Mouse (Mus musculus): Measurements from ENCODE around the gene Ndufaf8. TPM values are rescaled to one million over a fixed set of nuclear protein-coding genes. Genes with fewer than 3 reads are reported as not detected.
A peak's percentile ranks its signal among the peaks of the same experiment; 100 is the strongest.

Gene Ndufaf8
- polyA plus RNA-seq, 1 experiment from 2014 or later: 153 TPM

DNA sequence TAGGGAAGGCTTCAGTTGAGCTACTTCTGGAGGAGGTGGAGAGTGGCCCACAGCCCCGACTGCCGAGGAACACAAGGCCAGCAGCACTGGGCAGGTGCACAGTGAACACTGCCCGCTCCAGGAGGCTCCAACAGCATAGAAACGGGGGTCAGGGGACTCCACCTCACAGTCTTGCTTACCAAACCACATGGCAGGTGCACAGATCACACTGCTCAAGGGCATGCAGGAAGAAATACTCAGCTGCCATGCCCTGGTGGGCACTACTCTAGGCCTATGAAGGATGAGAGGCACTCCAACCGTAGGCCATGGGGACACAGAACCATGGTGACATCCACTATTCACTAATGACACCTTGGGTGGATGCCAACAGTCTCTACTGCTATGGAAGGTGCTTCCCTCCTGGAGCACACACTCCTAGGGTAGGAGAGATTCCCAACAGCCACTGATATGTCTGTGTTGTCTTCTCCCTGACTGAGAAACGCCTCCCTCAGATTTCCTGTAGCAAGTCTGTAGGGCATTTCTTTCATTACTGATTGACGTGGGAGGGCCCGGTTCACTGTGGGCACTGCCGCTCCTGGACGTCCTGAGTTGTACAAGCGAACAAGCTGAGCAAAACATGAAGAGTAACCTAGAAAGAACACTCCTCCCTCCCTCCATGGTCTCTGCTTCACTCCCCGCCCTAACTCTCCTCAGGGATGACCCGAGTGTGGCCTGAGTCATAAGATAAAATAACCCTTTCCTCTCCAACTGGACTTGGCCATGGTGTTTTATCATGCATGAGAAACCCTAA is 45.2 kb downstream of the Ndufaf8 start:
- 0 out of 2 replicates have a peak, but pooled peaks cover 5% of the 10 kb centered on the region for H3K4me1 ChIP-seq (replicated peaks; ENCODE audit: control insufficient read depth, insufficient read depth, low read length)
- no peaks in the 10 kb centered on the region for H3K27me3 ChIP-seq (replicated peaks; ENCODE audit: control insufficient read depth, insufficient read depth, low read length)
- peaks cover 42% of the 10 kb centered on the region for H3K36me3 ChIP-seq (ENCODE audit: control insufficient read depth, insufficient read depth)
- no peaks in the 10 kb centered on the region for H3K9me3 ChIP-seq (ENCODE audit: control insufficient read depth)
- 61% methylated on average over 13 of the region's 13 CpGs for WGBS
- H3K9ac ChIP-seq (ENCODE audit: low read depth, low read length): no peak overlapping the region
- no peak overlapping the region for H3K27ac ChIP-seq (ENCODE audit: low read depth, low read length)
- ATAC-seq: no peak
- no peak overlapping the region for H3K4me3 ChIP-seq (ENCODE audit: low read depth, low read length)
- TF ChIP-seq CTCF (IDR thresholded peaks at IDR 0.05; ENCODE audit: low read depth): no peak
- H3K4me2 ChIP-seq (replicated peaks; ENCODE audit: low read depth): no peak overlapping the region

DNA sequence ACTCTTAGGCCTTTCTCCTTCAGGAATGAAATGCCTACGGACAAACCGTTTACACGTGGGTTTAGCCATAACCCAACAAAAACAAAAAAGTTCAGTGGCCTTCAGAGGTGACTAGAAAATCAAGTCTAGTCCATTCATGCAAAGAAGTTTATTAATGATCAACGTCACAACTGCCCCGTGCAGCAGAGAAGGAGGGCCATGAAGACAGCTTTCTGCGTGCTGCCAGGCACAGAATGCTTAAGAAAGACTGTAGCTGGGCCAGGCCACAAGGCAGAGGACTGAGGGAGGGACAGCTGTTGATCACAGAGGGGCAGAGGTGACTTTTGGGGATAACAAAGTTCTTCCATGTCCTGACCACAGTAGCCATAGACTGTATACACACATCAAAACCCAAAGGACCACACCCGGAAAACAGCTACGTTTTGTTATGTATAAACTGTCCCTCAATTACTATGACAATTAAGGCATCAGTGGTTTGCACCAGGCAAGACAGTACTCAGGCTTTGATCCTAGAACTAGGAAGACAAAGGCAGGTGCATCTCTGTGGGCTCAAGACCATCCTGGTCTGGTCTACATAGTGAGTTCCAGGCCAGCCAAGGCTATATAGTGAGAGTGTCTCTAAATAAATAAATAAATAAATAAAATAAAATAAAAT is 49.6 kb downstream of the Ndufaf8 start:
- WGBS: 70% methylated on average over 8 of the region's 8 CpGs
- H3K27ac ChIP-seq (ENCODE audit: low read depth, low read length): no peak overlapping the region
- no peak for TF ChIP-seq CTCF (IDR thresholded peaks at IDR 0.05; ENCODE audit: low read depth)

DNA sequence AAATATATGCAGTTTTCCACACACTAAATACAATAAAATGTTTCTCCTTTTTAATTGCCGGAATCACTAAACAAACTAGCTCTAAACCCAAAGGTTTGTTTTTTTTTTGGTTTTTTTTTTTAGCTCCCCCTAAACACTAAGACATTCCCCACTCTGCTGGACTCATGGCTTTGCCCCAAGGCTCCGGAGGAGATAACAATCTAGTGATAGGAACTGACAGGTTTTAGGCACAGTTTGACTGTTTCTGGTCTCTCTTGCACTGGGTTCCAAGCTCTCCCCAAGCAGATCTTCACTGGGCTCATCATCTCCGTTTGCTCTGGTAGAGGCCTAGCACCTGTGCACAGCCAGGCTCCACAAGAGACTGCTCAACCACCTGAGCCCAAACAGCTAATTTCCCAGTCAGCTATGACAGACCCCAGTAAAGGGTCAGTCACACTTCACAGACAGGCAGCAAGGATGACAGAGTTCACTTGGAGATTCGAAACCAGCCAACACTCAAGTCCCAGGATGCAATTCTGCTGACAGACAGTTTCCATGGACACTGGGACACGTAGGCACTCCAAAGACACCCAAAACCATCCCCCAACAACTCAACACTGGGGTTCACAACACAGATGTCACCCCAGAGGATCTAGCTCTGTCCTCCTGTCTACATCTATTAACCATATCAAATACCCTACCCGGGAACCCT is 50.9 kb downstream of the Ndufaf8 start:
- H3K27ac ChIP-seq (ENCODE audit: low read depth, low read length): peak overlapping the region; percentile 84; the same call in 1 of the 2 replicates
- peaks cover 4% of the 10 kb centered on the region for H3K4me1 ChIP-seq (replicated peaks; ENCODE audit: control insufficient read depth, insufficient read depth, low read length)
- H3K4me2 ChIP-seq (replicated peaks; ENCODE audit: low read depth): peak overlapping the region; percentile 92
- TF ChIP-seq CTCF (IDR thresholded peaks at IDR 0.05; ENCODE audit: low read depth): no peak
- H3K9ac ChIP-seq (ENCODE audit: low read depth, low read length): peak overlapping the region; percentile 26; the same call in 1 of the 2 replicates
- WGBS: 32% methylated on average over 6 of the region's 6 CpGs
- no peaks in the 10 kb centered on the region for H3K27me3 ChIP-seq (replicated peaks; ENCODE audit: control insufficient read depth, insufficient read depth, low read length)
- peak overlapping the region; percentile 88 for H3K4me3 ChIP-seq (ENCODE audit: low read depth, low read length)
- ATAC-seq: no peak
- peaks cover 20% of the 10 kb centered on the region; the same call in 1 of the 2 replicates for H3K36me3 ChIP-seq (ENCODE audit: control insufficient read depth, insufficient read depth)
- H3K9me3 ChIP-seq (ENCODE audit: control insufficient read depth): no peaks in the 10 kb centered on the region

More for the DNA sequence above, 49.6 kb downstream of the Ndufaf8 start:
- Histone ChIP-seq H3K36me3 (ENCODE audit: control insufficient read depth, insufficient read depth) (peaks cover 29% of the 10 kb centered on the region), H3K9me3 (ENCODE audit: control insufficient read depth) (no peaks in the 10 kb centered on the region), H3K9ac (ENCODE audit: low read depth, low read length) (no peak overlapping the region), H3K4me2 (replicated peaks; ENCODE audit: low read depth) (no peak overlapping the region), H3K4me3 (ENCODE audit: low read depth, low read length) (no peak overlapping the region), H3K4me1 (replicated peaks; ENCODE audit: control insufficient read depth, insufficient read depth, low read length) (peaks cover 10% of the 10 kb centered on the region), H3K27me3 (replicated peaks; ENCODE audit: control insufficient read depth, insufficient read depth, low read length) (no peaks in the 10 kb centered on the region)
- no peak for ATAC-seq

Small RNA genes within 50 kb of the gene (microRNA-seq; reads per million reads assigned to microRNA genes)
- not detected for gene Gm25948

Other genes starting within 250 kb of the Ndufaf8 start
- 121 and 123 TPM in 2 replicates for gene Chmp6, start 185.5 kb upstream of the Ndufaf8 start, polyA plus RNA-seq (2015; fragmentation: Nextera tagmentation; extraction: Ambion mirVana)
- gene Baiap2, start 156.2 kb upstream of the Ndufaf8 start, polyA plus RNA-seq (2015; fragmentation: Nextera tagmentation; extraction: Ambion mirVana): 4.2 and 4.3 TPM in 2 replicates
- 1.6 and 1.7 TPM in 2 replicates for gene Aatk, start 51.8 kb upstream of the Ndufaf8 start, polyA plus RNA-seq (2015; fragmentation: Nextera tagmentation; extraction: Ambion mirVana)
- 4.8 and 5.6 TPM in 2 replicates for gene Cep131, start 12.1 kb upstream of the Ndufaf8 start, polyA plus RNA-seq (2015; fragmentation: Nextera tagmentation; extraction: Ambion mirVana)
- gene Tepsin, start 197 bp upstream of the Ndufaf8 start, polyA plus RNA-seq (2015; fragmentation: Nextera tagmentation; extraction: Ambion mirVana): 13.5 and 15.1 TPM in 2 replicates
- 56.4 and 57.3 TPM in 2 replicates for gene Slc38a10, start 52.4 kb downstream of the Ndufaf8 start, polyA plus RNA-seq (2015; fragmentation: Nextera tagmentation; extraction: Ambion mirVana)
- gene Bahcc1, start 134.0 kb downstream of the Ndufaf8 start, polyA plus RNA-seq (2015; fragmentation: Nextera tagmentation; extraction: Ambion mirVana): 3.1 and 4.2 TPM in 2 replicates
- gene Actg1, start 249.6 kb downstream of the Ndufaf8 start, polyA plus RNA-seq (2015; fragmentation: Nextera tagmentation; extraction: Ambion mirVana): 1,513 and 1,605 TPM in 2 replicates

Data from intestine, postnatal 0 days (tissue).